Mouse (Mus musculus) liver, embryonic 14.5 days (tissue): ENCODE data around the gene Trmt10a.

ENCODE experiments used
- CTCF ChIP-seq: IDR thresholded peaks from 2 replicates; pipeline ENCODE4 v1.5.1; 2016; ENCODE audit warnings: antibody characterized with exemption, low read depth, control low read depth
- EP300 ChIP-seq: IDR thresholded peaks from 2 replicates; pipeline ENCODE4 v1.6.1; 2016; ENCODE audit warnings: antibody characterized with exemption, low read depth

- no peak for TF ChIP-seq EP300
- no peak for TF ChIP-seq CTCF
These were observed 46.8 kb upstream of the Trmt10a start for GRCm38 (mm10) chr3:138096263-138097028.
